Mouse (Mus musculus): ENCODE data around the gene Atp5s.

DNA sequence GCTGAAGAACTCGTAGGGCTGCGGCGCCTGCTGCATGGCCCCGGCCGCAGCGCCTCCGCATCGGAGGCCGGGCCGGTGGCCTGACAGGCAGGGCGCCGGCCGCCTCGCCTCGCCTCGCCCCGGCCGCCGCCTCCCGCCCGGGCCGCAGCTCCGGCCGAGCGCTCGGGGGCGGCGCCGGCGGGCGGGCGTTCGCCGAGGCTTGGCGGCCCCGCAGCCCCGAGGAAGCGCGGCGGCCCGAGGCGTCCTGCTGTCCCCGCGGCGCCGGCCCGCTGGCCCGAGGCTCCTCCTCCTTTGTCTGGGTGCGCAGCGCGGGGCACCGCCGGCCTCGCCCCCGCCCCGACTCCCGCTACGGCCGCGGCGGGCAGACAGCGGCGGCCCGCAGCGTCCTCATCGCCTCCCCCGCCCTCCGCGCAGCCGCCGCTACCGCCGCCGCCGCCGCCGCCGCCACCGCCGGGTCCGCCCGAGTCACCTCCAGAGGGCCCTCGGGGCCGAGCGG, 43.1 kb upstream of the Atp5s start, which contains the start of gene Sos2:
- TF ChIP-seq CTCF (conservative IDR thresholded peaks at IDR 0.05; ENCODE audit: insufficient read depth, insufficient read length, low read depth, low read length) (no peak), POLR2A (IDR thresholded peaks at IDR 0.05; ENCODE audit: low read depth, low read length) (no peak)
